Mouse (Mus musculus): ENCODE measurements at regions not wholly inside any gene's neighbourhood (a gene's known extent, or its start where the extent isn't known, plus 50 kb on each side); places are given as distances from the start of the nearest gene placed in this dataset.

DNA sequence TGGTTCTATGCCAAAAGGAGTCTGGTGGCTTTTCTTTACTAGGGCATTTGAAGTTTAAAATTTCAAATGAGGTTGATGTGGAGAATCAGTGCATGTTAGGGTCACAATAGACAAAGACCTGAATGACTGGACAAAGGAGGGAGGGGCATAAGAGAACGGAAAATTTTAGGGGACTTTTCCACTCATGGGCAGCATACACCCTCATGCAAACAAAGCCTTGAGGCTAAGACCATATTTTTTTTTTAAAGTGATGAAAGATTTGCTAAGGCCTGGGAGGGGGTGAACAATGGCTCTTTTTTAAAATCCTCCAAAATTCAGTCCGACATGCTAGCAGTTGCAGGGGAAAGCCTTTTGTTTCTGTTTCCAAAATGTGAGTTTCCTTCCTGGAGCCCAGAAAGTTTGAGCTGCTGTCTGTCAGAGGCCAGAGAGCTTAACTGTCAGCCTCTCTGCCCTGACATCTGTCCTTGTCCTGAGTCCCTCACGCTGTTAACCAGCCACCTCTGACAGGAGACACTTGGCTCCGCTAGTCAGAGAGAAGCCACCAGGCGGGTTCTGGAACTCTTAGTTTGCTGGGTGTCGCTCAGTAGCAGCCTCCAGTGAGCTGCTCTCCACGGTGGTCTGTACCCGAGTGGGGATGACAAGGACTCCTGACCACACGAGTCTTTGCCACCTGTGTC, 92.3 kb downstream of the 1700020N01Rik start (continued):
- 0 out of 2 replicates have a peak, but pooled peaks have one; percentile 24 for TF ChIP-seq BHLHE40 (IDR thresholded peaks at IDR 0.05; ENCODE audit: low read depth, low read length)
- no peak for TF ChIP-seq NRF1 (IDR thresholded peaks at IDR 0.05; ENCODE audit: low read depth, low read length)
- TF ChIP-seq JUND (conservative IDR thresholded peaks at IDR 0.05; ENCODE audit: low read depth, low read length) = peak; percentile 19; the same call in 1 of the 2 replicates
- TF ChIP-seq ZNF384 (IDR thresholded peaks at IDR 0.05; ENCODE audit: low read depth, low read length) = peak; percentile 89
- peak in 1 of 2 experiments; percentile 38; a peak in 2 of 4 replicates for TF ChIP-seq CTCF (conservative IDR thresholded peaks at IDR 0.05 in 1 of 2, IDR thresholded peaks at IDR 0.05 in 1 of 2; ENCODE audit: low read depth in 2 of 2, low read length in 2 of 2)
- TF ChIP-seq HCFC1 (IDR thresholded peaks at IDR 0.05; ENCODE audit: low read depth, low read length) = peak; percentile 38; the same call in 1 of the 2 replicates

DNA sequence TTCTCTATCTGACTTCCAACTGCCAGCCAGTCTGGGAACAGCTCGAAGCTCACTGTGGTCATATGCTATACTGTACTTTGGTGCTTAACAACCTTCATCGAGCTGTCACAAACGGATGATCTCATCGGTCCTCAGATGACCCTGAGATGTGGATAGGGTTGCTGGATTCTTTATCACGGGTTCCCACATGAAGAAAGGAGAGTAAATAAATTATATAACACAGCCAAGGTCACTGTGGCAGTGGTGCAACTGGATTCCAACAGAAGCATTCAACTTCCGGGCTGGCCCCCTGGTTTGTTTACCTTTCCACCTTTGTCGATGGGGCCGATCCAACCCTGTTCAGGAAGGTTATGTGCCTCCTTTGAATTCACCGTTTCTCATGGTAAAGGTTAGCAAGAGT, 93.1 kb downstream of the 1700020N01Rik start:
- Histone ChIP-seq H3K36me3 (replicated peaks in 1 of 2; ENCODE audit: control insufficient read depth in 1 of 2, insufficient read depth in 1 of 2, low read length in 1 of 2) (no peaks in the 10 kb centered on the region), H3K9me3 (replicated peaks; ENCODE audit: low read length) (no peaks in the 10 kb centered on the region), H3K27me3 (replicated peaks) (no peaks in the 10 kb centered on the region), H3K27ac (ENCODE audit: insufficient read depth, low read depth) (peak overlapping the region; percentile 54; the same call in 1 of the 2 replicates), H3K4me1 (ENCODE audit: control insufficient read depth in 1 of 2, insufficient read depth in 2 of 2) (peaks cover 11 to 35% of the 10 kb centered on the region in 2 experiments), H3K79me2 (replicated peaks; ENCODE audit: control insufficient read depth, extremely low read depth, insufficient read depth, poor library complexity, severe bottlenecking) (no peaks in the 10 kb centered on the region), H3K4me2 (ENCODE audit: insufficient read depth, low read depth, poor library complexity, severe bottlenecking) (peak overlapping the region; percentile 52), H3K4me3 (replicated peaks in 1 of 3; ENCODE audit: low read depth in 2 of 3, low read length in 2 of 3, poor library complexity in 1 of 3) (no peak overlapping the region), H3K9ac (ENCODE audit: insufficient read depth, low read depth) (0 out of 2 replicates have a peak overlapping the region, but pooled peaks have one; percentile 12)
- TF ChIP-seq JUN (IDR thresholded peaks at IDR 0.05; ENCODE audit: insufficient read depth, low read depth, low read length) (no peak), ELF1 (IDR thresholded peaks at IDR 0.05; ENCODE audit: low read depth, low read length) (0 out of 2 replicates have a peak, but pooled peaks have one; percentile 17), ZNF384 (IDR thresholded peaks at IDR 0.05; ENCODE audit: low read depth, low read length) (no peak)
- DNase-seq (ENCODE audit: extremely low read depth) = no peak
- in situ Hi-C loops (cut with MboI; ENCODE audit: low pct_ligation_motif_present, low pct_unique_long_range_greater_than_20kb, low sequenced_read_pairs) = no loop called here
- dilution Hi-C loops (cut with MboI; ENCODE audit: extremely low pct_ligation_motif_present, extremely low pct_unique_long_range_greater_than_20kb, low sequenced_read_pairs) = no loop called here

DNA sequence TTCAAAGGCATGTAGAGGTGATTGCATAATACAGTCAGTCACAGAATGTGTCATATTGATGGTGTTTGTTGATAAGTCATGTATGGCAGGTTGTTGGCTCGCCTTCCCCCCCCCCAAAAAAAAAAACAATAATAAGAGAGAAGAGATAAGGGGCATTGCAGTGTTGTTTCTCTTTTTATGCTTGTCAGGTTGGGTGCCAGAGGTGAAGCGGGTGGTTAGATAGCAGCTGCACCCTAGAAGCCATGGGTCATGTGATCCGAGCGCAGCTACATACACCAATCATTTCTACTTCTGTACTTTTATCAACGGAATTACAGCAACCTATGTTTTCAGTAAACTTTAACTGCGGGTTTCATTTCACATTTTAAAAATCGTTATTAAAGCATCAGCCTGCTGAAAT, 94.5 kb downstream of the 1700020N01Rik start:
- Histone ChIP-seq H3K36me3 (replicated peaks in 1 of 2; ENCODE audit: control insufficient read depth in 1 of 2, insufficient read depth in 1 of 2, low read length in 1 of 2) (no peaks in the 10 kb centered on the region), H3K4me2 (ENCODE audit: insufficient read depth, low read depth, poor library complexity, severe bottlenecking) (no peak overlapping the region), H3K9ac (ENCODE audit: insufficient read depth, low read depth) (no peak overlapping the region), H3K79me2 (replicated peaks; ENCODE audit: control insufficient read depth, extremely low read depth, insufficient read depth, poor library complexity, severe bottlenecking) (no peaks in the 10 kb centered on the region), H3K27me3 (replicated peaks) (no peaks in the 10 kb centered on the region), H3K27ac (ENCODE audit: insufficient read depth, low read depth) (no peak overlapping the region), H3K4me1 (ENCODE audit: control insufficient read depth in 1 of 2, insufficient read depth in 2 of 2) (peaks cover 11 to 35% of the 10 kb centered on the region in 2 experiments), H3K4me3 (replicated peaks in 1 of 3; ENCODE audit: low read depth in 2 of 3, low read length in 2 of 3, poor library complexity in 1 of 3) (no peak overlapping the region), H3K9me3 (replicated peaks; ENCODE audit: low read length) (no peaks in the 10 kb centered on the region)
- dilution Hi-C loops (cut with MboI; ENCODE audit: extremely low pct_ligation_motif_present, extremely low pct_unique_long_range_greater_than_20kb, low sequenced_read_pairs) = no loop called here
- DNase-seq (ENCODE audit: extremely low read depth) = no peak
- in situ Hi-C loops (cut with MboI; ENCODE audit: low pct_ligation_motif_present, low pct_unique_long_range_greater_than_20kb, low sequenced_read_pairs) = no loop called here
- TF ChIP-seq UBTF (IDR thresholded peaks at IDR 0.05; ENCODE audit: low read depth, low read length) (no peak), GABPA (IDR thresholded peaks at IDR 0.05; ENCODE audit: insufficient replicate concordance, low read depth, low read length) (no peak), NRF1 (IDR thresholded peaks at IDR 0.05; ENCODE audit: low read depth, low read length) (no peak)

All from CH12.LX (cell line).